Mouse (Mus musculus): ENCODE results near the gene Cd247.

The Cd247 gene

DNA sequence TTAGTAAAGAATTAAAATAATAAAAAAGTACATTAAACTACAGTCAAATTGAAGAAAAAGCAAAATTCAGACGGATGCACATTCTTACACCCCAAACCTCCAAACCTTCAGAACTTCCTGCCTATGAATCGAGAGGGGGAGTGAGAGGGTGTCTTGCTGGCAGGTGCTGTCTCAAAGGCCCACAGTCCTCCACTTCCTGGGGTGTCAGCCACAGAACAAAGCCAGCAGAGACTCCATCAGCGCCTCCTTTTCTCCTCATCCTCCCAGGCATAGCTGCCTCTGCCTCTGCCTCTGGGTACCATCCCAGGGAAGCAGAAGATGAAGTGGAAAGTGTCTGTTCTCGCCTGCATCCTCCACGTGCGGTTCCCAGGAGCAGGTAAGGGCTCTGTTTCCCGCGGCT is at the start of gene Cd247:
Gene Cd247 (plus strand): TSS at position 171 of the 400 bp plus-strand sequence.
- peak within 1 kb of the TSS; percentile 67 for H3K4me3 ChIP-seq (replicated peaks; ENCODE audit: low read length)
- no peaks in the 10 kb centered on the region for H3K36me3 ChIP-seq (ENCODE audit: insufficient read depth, low read length)
- peaks cover 8% of the 10 kb centered on the region for H3K9me3 ChIP-seq (ENCODE audit: low read length)
- H3K27me3 ChIP-seq (ENCODE audit: insufficient read depth, low read length): peaks cover 27% of the 10 kb centered on the region
- TF ChIP-seq NANOG (IDR thresholded peaks at IDR 0.05; ENCODE audit: borderline replicate concordance, low read length): no peak
- no peak for TF ChIP-seq POU5F1 (IDR thresholded peaks at IDR 0.05; ENCODE audit: borderline replicate concordance, low read length)
- H3K4me1 ChIP-seq (replicated peaks; ENCODE audit: low read depth, low read length): peaks cover 12% of the 10 kb centered on the region; the same call in 1 of the 2 replicates

- TF ChIP-seq NANOG (IDR thresholded peaks at IDR 0.05; ENCODE audit: borderline replicate concordance, low read length): no peak
- no peak for TF ChIP-seq CTCF (conservative IDR thresholded peaks at IDR 0.05; ENCODE audit: low read length)
- no peak for TF ChIP-seq POU5F1 (IDR thresholded peaks at IDR 0.05; ENCODE audit: borderline replicate concordance, low read length)
- Histone ChIP-seq H3K9me3 (ENCODE audit: low read length) (no peaks in the 10 kb centered on the region), H3K4me3 (replicated peaks; ENCODE audit: low read length) (no peak overlapping the region)
These were observed 49.5 kb upstream of the Cd247 start for GRCm38 (mm10) chr1:165738985-165739384.

DNA sequence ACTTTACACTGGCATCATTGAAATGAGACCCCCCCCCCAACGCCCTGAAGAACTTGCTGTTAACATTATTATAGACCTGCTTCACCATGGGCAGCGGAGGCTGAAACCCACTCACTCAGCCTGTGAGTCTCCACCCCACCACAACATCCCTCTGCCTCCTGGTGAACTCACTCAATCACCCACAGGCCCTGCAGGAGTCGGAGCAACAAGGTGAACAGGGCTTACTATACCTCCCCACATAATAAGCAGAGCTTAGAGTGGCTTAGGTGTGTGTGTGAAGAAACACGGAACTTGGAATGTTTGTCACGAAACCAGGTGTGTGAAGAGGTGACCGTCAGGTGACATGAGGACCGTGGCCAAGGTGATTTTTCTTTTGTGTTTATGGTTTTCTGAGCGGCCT is 46.5 kb upstream of the Cd247 start:
- Histone ChIP-seq H3K4me1 (replicated peaks; ENCODE audit: low read depth, low read length) (peaks cover 10% of the 10 kb centered on the region), H3K36me3 (ENCODE audit: insufficient read depth, low read length) (no peaks in the 10 kb centered on the region), H3K9me3 (ENCODE audit: low read length) (no peaks in the 10 kb centered on the region), H3K4me3 (replicated peaks; ENCODE audit: low read length) (no peak overlapping the region), H3K27me3 (ENCODE audit: insufficient read depth, low read length) (peaks cover 13% of the 10 kb centered on the region)
- TF ChIP-seq NANOG (IDR thresholded peaks at IDR 0.05; ENCODE audit: borderline replicate concordance, low read length) (no peak), POU5F1 (IDR thresholded peaks at IDR 0.05; ENCODE audit: borderline replicate concordance, low read length) (no peak), CTCF (conservative IDR thresholded peaks at IDR 0.05; ENCODE audit: low read length) (no peak)

More at GRCm38 (mm10) chr1:165738985-165739384, 49.5 kb upstream of the Cd247 start:
- peaks cover 10% of the 10 kb centered on the region for H3K4me1 ChIP-seq (replicated peaks; ENCODE audit: low read depth, low read length)
- peaks cover 29% of the 10 kb centered on the region for H3K27me3 ChIP-seq (ENCODE audit: insufficient read depth, low read length)
- H3K36me3 ChIP-seq (ENCODE audit: insufficient read depth, low read length): no peaks in the 10 kb centered on the region

GRCm38 (mm10) chr1:165748053-165748452 is 40.4 kb upstream of the Cd247 start:
- H3K27me3 ChIP-seq (ENCODE audit: insufficient read depth, low read length): peaks cover 11% of the 10 kb centered on the region
- no peak for TF ChIP-seq CTCF (conservative IDR thresholded peaks at IDR 0.05; ENCODE audit: low read length)
- TF ChIP-seq NANOG (IDR thresholded peaks at IDR 0.05; ENCODE audit: borderline replicate concordance, low read length): no peak
- TF ChIP-seq POU5F1 (IDR thresholded peaks at IDR 0.05; ENCODE audit: borderline replicate concordance, low read length): no peak
- peaks cover 6% of the 10 kb centered on the region for H3K4me1 ChIP-seq (replicated peaks; ENCODE audit: low read depth, low read length)
- no peak overlapping the region for H3K4me3 ChIP-seq (replicated peaks; ENCODE audit: low read length)
- no peaks in the 10 kb centered on the region for H3K36me3 ChIP-seq (ENCODE audit: insufficient read depth, low read length)
- no peaks in the 10 kb centered on the region for H3K9me3 ChIP-seq (ENCODE audit: low read length)

- Histone ChIP-seq H3K4me3 (replicated peaks; ENCODE audit: low read length) (no peak overlapping the region), H3K36me3 (ENCODE audit: insufficient read depth, low read length) (no peaks in the 10 kb centered on the region), H3K9me3 (ENCODE audit: low read length) (no peaks in the 10 kb centered on the region)
These were observed 37.3 kb upstream of the Cd247 start for GRCm38 (mm10) chr1:165751142-165751541.

GRCm38 (mm10) chr1:165751838-165752237 is 36.6 kb upstream of the Cd247 start:
- H3K4me1 ChIP-seq (replicated peaks; ENCODE audit: low read depth, low read length): no peaks in the 10 kb centered on the region
- no peaks in the 10 kb centered on the region for H3K9me3 ChIP-seq (ENCODE audit: low read length)
- TF ChIP-seq NANOG (IDR thresholded peaks at IDR 0.05; ENCODE audit: borderline replicate concordance, low read length): no peak
- no peak for TF ChIP-seq POU5F1 (IDR thresholded peaks at IDR 0.05; ENCODE audit: borderline replicate concordance, low read length)
- no peak for TF ChIP-seq CTCF (conservative IDR thresholded peaks at IDR 0.05; ENCODE audit: low read length)
- no peaks in the 10 kb centered on the region for H3K36me3 ChIP-seq (ENCODE audit: insufficient read depth, low read length)
- peaks cover 11% of the 10 kb centered on the region for H3K27me3 ChIP-seq (ENCODE audit: insufficient read depth, low read length)
- no peak overlapping the region for H3K4me3 ChIP-seq (replicated peaks; ENCODE audit: low read length)

More at GRCm38 (mm10) chr1:165751142-165751541, 37.3 kb upstream of the Cd247 start:
- no peak for TF ChIP-seq POU5F1 (IDR thresholded peaks at IDR 0.05; ENCODE audit: borderline replicate concordance, low read length)
- no peak for TF ChIP-seq CTCF (conservative IDR thresholded peaks at IDR 0.05; ENCODE audit: low read length)
- no peak for TF ChIP-seq NANOG (IDR thresholded peaks at IDR 0.05; ENCODE audit: borderline replicate concordance, low read length)
- H3K27me3 ChIP-seq (ENCODE audit: insufficient read depth, low read length): peaks cover 11% of the 10 kb centered on the region
- H3K4me1 ChIP-seq (replicated peaks; ENCODE audit: low read depth, low read length): no peaks in the 10 kb centered on the region

GRCm38 (mm10) chr1:165754205-165754604 is 34.3 kb upstream of the Cd247 start:
- TF ChIP-seq POU5F1 (IDR thresholded peaks at IDR 0.05; ENCODE audit: borderline replicate concordance, low read length) (no peak), NANOG (IDR thresholded peaks at IDR 0.05; ENCODE audit: borderline replicate concordance, low read length) (no peak), CTCF (conservative IDR thresholded peaks at IDR 0.05; ENCODE audit: low read length) (no peak)
- Histone ChIP-seq H3K36me3 (ENCODE audit: insufficient read depth, low read length) (no peaks in the 10 kb centered on the region), H3K4me3 (replicated peaks; ENCODE audit: low read length) (no peak overlapping the region), H3K4me1 (replicated peaks; ENCODE audit: low read depth, low read length) (no peaks in the 10 kb centered on the region), H3K9me3 (ENCODE audit: low read length) (no peaks in the 10 kb centered on the region), H3K27me3 (ENCODE audit: insufficient read depth, low read length) (peaks cover 11% of the 10 kb centered on the region)

GRCm38 (mm10) chr1:165755194-165755593 is 33.3 kb upstream of the Cd247 start:
- Histone ChIP-seq H3K36me3 (ENCODE audit: insufficient read depth, low read length) (no peaks in the 10 kb centered on the region), H3K9me3 (ENCODE audit: low read length) (no peaks in the 10 kb centered on the region), H3K4me1 (replicated peaks; ENCODE audit: low read depth, low read length) (no peaks in the 10 kb centered on the region), H3K4me3 (replicated peaks; ENCODE audit: low read length) (no peak overlapping the region), H3K27me3 (ENCODE audit: insufficient read depth, low read length) (peaks cover 5% of the 10 kb centered on the region; the same call in 1 of the 2 replicates)
- TF ChIP-seq NANOG (IDR thresholded peaks at IDR 0.05; ENCODE audit: borderline replicate concordance, low read length) (no peak), CTCF (conservative IDR thresholded peaks at IDR 0.05; ENCODE audit: low read length) (no peak), POU5F1 (IDR thresholded peaks at IDR 0.05; ENCODE audit: borderline replicate concordance, low read length) (no peak)
